Mouse (Mus musculus) CH12.LX (cell line): ENCODE measurements around the gene Mprip. TPM values are rescaled to one million over a fixed set of nuclear protein-coding genes. Genes with fewer than 3 reads are reported as not detected.

ENCODE experiments used
- DNase-seq: peaks from one replicate; pipeline ENCODE4 v3.0.0-alpha.2; 2013; ENCODE audit errors: extremely low read depth
- H3K27ac ChIP-seq: 2 replicates; pipeline ENCODE4 v1.5.1; 2012; ENCODE audit warnings: low read depth, mild to moderate bottlenecking, control low read depth, moderate library complexity; ENCODE audit not compliant: insufficient read depth
- H3K27me3 ChIP-seq: replicated peaks from 2 replicates; pipeline ENCODE3; 2012; ENCODE audit warnings: inconsistent platforms
- H3K36me3 ChIP-seq, 2 experiments: replicated peaks in 1 of 2; 2 replicates each; pipeline versions ENCODE3 to v1.6.1; 2012; ENCODE audit warnings: inconsistent platforms in 1 of 2, low read length in 1 of 2, mild to moderate bottlenecking in 1 of 2, mixed read lengths in 1 of 2, moderate library complexity in 1 of 2; ENCODE audit not compliant: control insufficient read depth in 1 of 2, insufficient read depth in 1 of 2
- H3K4me1 ChIP-seq, 2 experiments: 2 replicates each; pipeline ENCODE4 v1.6.1; 2012; ENCODE audit warnings: inconsistent platforms in 1 of 2, moderate library complexity in 1 of 2; ENCODE audit not compliant: insufficient read depth in 2 of 2, control insufficient read depth in 1 of 2
- H3K4me2 ChIP-seq: 2 replicates; pipeline ENCODE4 v1.6.1; 2012; ENCODE audit warnings: low read depth, mild to moderate bottlenecking, control low read depth; ENCODE audit not compliant: poor library complexity, insufficient read depth, severe bottlenecking
- H3K4me3 ChIP-seq, 3 experiments: fragments of 150-350 bp in 1 of 3; sonication (generic) in 1 of 3; replicated peaks in 1 of 3; 2 replicates each; pipeline versions ENCODE3 to v1.5.1; 2011 to 2012; ENCODE audit warnings: low read depth in 2 of 3, low read length in 2 of 3, mild to moderate bottlenecking in 2 of 3, moderate library complexity in 2 of 3, control low read depth in 1 of 3, improper control_type of control experiment in 1 of 3, inconsistent platforms in 1 of 3, mixed read lengths in 1 of 3; ENCODE audit not compliant: poor library complexity in 1 of 3
- H3K79me2 ChIP-seq: replicated peaks from 2 replicates; pipeline ENCODE4 v1.6.1; 2012; ENCODE audit warnings: mild to moderate bottlenecking, moderate library complexity; ENCODE audit not compliant: control insufficient read depth, poor library complexity, insufficient read depth, severe bottlenecking; ENCODE audit errors: extremely low read depth
- H3K9ac ChIP-seq: 2 replicates; pipeline ENCODE4 v1.6.1; 2012; ENCODE audit warnings: low read depth, mild to moderate bottlenecking, control low read depth, moderate library complexity; ENCODE audit not compliant: insufficient read depth
- H3K9me3 ChIP-seq: replicated peaks from 2 replicates; pipeline ENCODE3; 2012; ENCODE audit warnings: low read length, inconsistent platforms, mixed read lengths
- BHLHE40 ChIP-seq: IDR thresholded peaks from 2 replicates; pipeline ENCODE4 v1.6.1; 2011; ENCODE audit warnings: mild to moderate bottlenecking, low read depth, low read length, improper control_type of control experiment
- CHD1 ChIP-seq: IDR thresholded peaks from 2 replicates; pipeline ENCODE4 v1.6.1; 2012; ENCODE audit warnings: low read depth, low read length, improper control_type of control experiment, inconsistent platforms
- CTCF ChIP-seq, 2 experiments: IDR thresholded peaks in 1 of 2; conservative IDR thresholded peaks in 1 of 2; 2 replicates each; pipeline ENCODE4 v1.5.1; 2011 to 2012; ENCODE audit warnings: low read depth in 2 of 2, low read length in 2 of 2, improper control_type of control experiment in 1 of 2, inconsistent platforms in 1 of 2, mild to moderate bottlenecking in 1 of 2, moderate library complexity in 1 of 2
- HCFC1 ChIP-seq: IDR thresholded peaks from 2 replicates; pipeline ENCODE4 v1.6.1; 2012; ENCODE audit warnings: low read depth, mild to moderate bottlenecking, inconsistent platforms, low read length, improper control_type of control experiment
- IRF4 ChIP-seq: IDR thresholded peaks from 2 replicates; pipeline ENCODE4 v1.6.1; 2014; ENCODE audit warnings: low read depth, mild to moderate bottlenecking, inconsistent platforms, low read length, improper control_type of control experiment
- JUN ChIP-seq: IDR thresholded peaks from 2 replicates; pipeline ENCODE4 v1.6.1; 2011; ENCODE audit warnings: low read depth, mild to moderate bottlenecking, low read length, improper control_type of control experiment, moderate library complexity; ENCODE audit not compliant: insufficient read depth
- JUND ChIP-seq: conservative IDR thresholded peaks from 2 replicates; pipeline ENCODE4 v1.6.1; 2011; ENCODE audit warnings: low read depth, low read length, improper control_type of control experiment
- MAFK ChIP-seq: IDR thresholded peaks from 2 replicates; pipeline ENCODE4 v1.6.1; 2011; ENCODE audit warnings: low read length, improper control_type of control experiment; ENCODE audit not compliant: insufficient replicate concordance
- MAX ChIP-seq: IDR thresholded peaks from 2 replicates; pipeline ENCODE4 v1.6.1; 2011; ENCODE audit warnings: low read length, improper control_type of control experiment
- MAZ ChIP-seq: IDR thresholded peaks from 2 replicates; pipeline ENCODE4 v1.6.1; 2012; ENCODE audit warnings: low read depth, mild to moderate bottlenecking, inconsistent platforms, low read length, improper control_type of control experiment, moderate library complexity
- MYC ChIP-seq: IDR thresholded peaks from 2 replicates; pipeline ENCODE4 v1.6.1; 2011; ENCODE audit warnings: low read depth, mild to moderate bottlenecking, improper control_type of control experiment, low read length
- POLR2AphosphoS2 ChIP-seq: IDR thresholded peaks from 2 replicates; pipeline ENCODE4 v1.6.1; 2011; ENCODE audit warnings: low read depth, low read length, improper control_type of control experiment
- RAD21 ChIP-seq: IDR thresholded peaks from 2 replicates; pipeline ENCODE4 v1.6.1; 2011; ENCODE audit warnings: low read depth, mild to moderate bottlenecking, low read length, improper control_type of control experiment, moderate library complexity
- RCOR1 ChIP-seq: conservative IDR thresholded peaks from 2 replicates; pipeline ENCODE4 v1.6.1; 2012; ENCODE audit warnings: low read depth, mild to moderate bottlenecking, inconsistent platforms, low read length, improper control_type of control experiment
- SIN3A ChIP-seq: IDR thresholded peaks from 2 replicates; pipeline ENCODE4 v1.6.1; 2012; ENCODE audit warnings: low read length, improper control_type of control experiment, inconsistent platforms
- SMC3 ChIP-seq: IDR thresholded peaks from 2 replicates; pipeline ENCODE4 v1.6.1; 2011; ENCODE audit warnings: low read depth, low read length, improper control_type of control experiment
- TCF12 ChIP-seq: IDR thresholded peaks from 2 replicates; pipeline ENCODE4 v1.6.1; 2014; ENCODE audit warnings: low read depth, mild to moderate bottlenecking, inconsistent platforms, low read length, improper control_type of control experiment
- UBTF ChIP-seq: IDR thresholded peaks from 2 replicates; pipeline ENCODE4 v1.6.1; 2012; ENCODE audit warnings: low read depth, mild to moderate bottlenecking, inconsistent platforms, low read length, improper control_type of control experiment, moderate library complexity
- ZC3H11A ChIP-seq: IDR thresholded peaks from 2 replicates; pipeline ENCODE4 v1.6.1; 2012; ENCODE audit warnings: low read depth, mild to moderate bottlenecking, inconsistent platforms, low read length, improper control_type of control experiment
- ZMIZ1 ChIP-seq: IDR thresholded peaks from 2 replicates; pipeline ENCODE4 v1.6.1; 2012; ENCODE audit warnings: low read depth, mild to moderate bottlenecking, inconsistent platforms, low read length, improper control_type of control experiment
- ZNF384 ChIP-seq: IDR thresholded peaks from 2 replicates; pipeline ENCODE4 v1.6.1; 2012; ENCODE audit warnings: low read depth, low read length, improper control_type of control experiment, inconsistent platforms
- dilution Hi-C: fragments of 300-500 bp; cut with MboI; formaldehyde crosslinking; loops from 2 replicates; pipeline ENCODE4 v1.14.3; 2020; ENCODE audit warnings: low sequenced_read_pairs; ENCODE audit not compliant: extremely low pct_unique_long_range_greater_than_20kb, extremely low pct_ligation_motif_present
- in situ Hi-C: fragments of 300-500 bp; cut with MboI; formaldehyde crosslinking; loops from 3 replicates; pipeline ENCODE4 v1.14.3; 2019; ENCODE audit warnings: low sequenced_read_pairs, low pct_ligation_motif_present, low pct_unique_long_range_greater_than_20kb, mixed read lengths
- polyA plus RNA-seq: library from polyadenylated mRNA; unstranded; fragments of >175 nt; gene quantifications from 2 replicates; pipeline ENCODE4 v1.2.1, GENCODE M21; 2012; ENCODE audit warnings: low read depth; ENCODE audit not compliant: insufficient read length
- total RNA-seq, 2 experiments: library from RNA; depleted of rRNA; stranded (reverse); fragments of 300-350 nt in 1 of 2; fragments of >200 nt in 1 of 2; gene quantifications; 2 replicates each; pipeline ENCODE4 v1.2.3; 2012 to 2014

The Mprip gene
- total and polyA plus RNA-seq, 3 experiments, result 50.6 to 59.5 (median 56.4) TPM

GRCm38 (mm10) chr11:59769307-59769706 is 108.2 kb downstream of the Mprip start:
- Histone ChIP-seq H3K79me2 (no peaks in the 10 kb centered on the region), H3K36me3 (peaks cover 51 to 94% of the 10 kb centered on the region in 2 experiments), H3K9ac (no peak overlapping the region), H3K9me3 (no peaks in the 10 kb centered on the region)
- no peak for TF ChIP-seq JUN
- no peak for TF ChIP-seq RAD21
- no peak for TF ChIP-seq SMC3
- TF ChIP-seq UBTF, result no peak
- no peak for TF ChIP-seq MAX
- no peak for TF ChIP-seq POLR2AphosphoS2
- TF ChIP-seq TCF12, result no peak
- no peak for TF ChIP-seq HCFC1
- TF ChIP-seq ZC3H11A, result no peak
- TF ChIP-seq CTCF (conservative IDR thresholded peaks at IDR 0.05 in 1 of 2, IDR thresholded peaks at IDR 0.05 in 1 of 2; ENCODE audit: low read depth in 2 of 2, low read length in 2 of 2), result no peak
- TF ChIP-seq, all 38 proteins: peak for 0
- Histone ChIP-seq H3K27ac (no peak overlapping the region), H3K4me3 (no peak overlapping the region), H3K4me2 (no peak overlapping the region), H3K4me1 (no peaks in the 10 kb centered on the region), H3K27me3 (no peaks in the 10 kb centered on the region)
- dilution Hi-C loops, result no loop called here
- in situ Hi-C loops, result no loop called here
- DNase-seq, result no peak

- Histone ChIP-seq H3K27ac (no peak overlapping the region), H3K4me3 (no peak overlapping the region), H3K9ac (no peak overlapping the region), H3K4me2 (no peak overlapping the region), H3K36me3 (peaks cover 51 to 94% of the 10 kb centered on the region in 2 experiments), H3K79me2 (no peaks in the 10 kb centered on the region), H3K9me3 (no peaks in the 10 kb centered on the region), H3K27me3 (no peaks in the 10 kb centered on the region), H3K4me1 (no peaks in the 10 kb centered on the region)
- in situ Hi-C loops (no loop called here), dilution Hi-C loops (no loop called here)
- no peak for DNase-seq
- TF ChIP-seq MYC (no peak), MAX (no peak), ZMIZ1 (no peak), CHD1 (no peak), MAZ (no peak), MAFK (no peak), RCOR1 (no peak), ZC3H11A (no peak), HCFC1 (no peak), BHLHE40 (no peak), ZNF384 (no peak), SMC3 (no peak), SIN3A (no peak), TCF12 (no peak), RAD21 (no peak), UBTF (no peak), IRF4 (no peak), JUND (no peak), JUN (no peak)
- TF ChIP-seq, all 38 proteins: peak for 0
Observed at GRCm38 (mm10) chr11:59769738-59770137, 108.6 kb downstream of the Mprip start.
